Mouse (Mus musculus): Measurements from ENCODE around the gene Grcc10. TPM values are rescaled to one million over a fixed set of nuclear protein-coding genes. Genes with fewer than 3 reads are reported as not detected.
A peak's percentile ranks its signal among the peaks of the same experiment; 100 is the strongest.

Gene Grcc10
- polyA plus RNA-seq, 1 experiment from 2014 or later: 848 TPM

DNA sequence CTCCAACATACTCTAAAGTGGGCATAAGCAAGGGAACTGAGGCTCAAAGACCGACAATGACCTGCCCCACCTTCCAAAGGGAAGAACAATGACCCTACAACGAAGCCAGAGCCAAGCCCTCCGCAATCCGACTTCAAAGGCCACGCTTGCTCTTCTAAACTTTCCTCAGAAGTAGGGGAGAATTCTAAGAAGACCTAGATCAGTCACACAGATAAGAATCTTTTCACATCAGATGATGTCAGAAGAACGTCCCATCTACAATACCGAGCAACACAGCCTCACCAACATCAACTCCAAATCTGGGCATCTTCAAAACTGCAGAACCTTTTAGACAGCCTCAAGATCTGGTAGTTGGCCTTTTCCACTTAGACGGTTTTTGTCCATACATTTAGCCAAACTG is 9.2 kb upstream of the Grcc10 start:
- Histone ChIP-seq H3K4me1 (ENCODE audit: control insufficient read depth, insufficient read depth, low read length) (peaks cover 26% of the 10 kb centered on the region), H3K4me2 (ENCODE audit: low read length) (no peak overlapping the region), H3K27ac (ENCODE audit: low read depth, low read length) (no peak overlapping the region), H3K36me3 (ENCODE audit: control insufficient read depth, insufficient read depth, low read length) (peaks cover 41% of the 10 kb centered on the region), H3K9ac (ENCODE audit: low read length) (no peak overlapping the region), H3K4me3 (ENCODE audit: low read depth, low read length) (no peak overlapping the region), H3K27me3 (replicated peaks; ENCODE audit: control insufficient read depth, insufficient read depth, low read length) (no peaks in the 10 kb centered on the region), H3K9me3 (replicated peaks; ENCODE audit: control insufficient read depth, low read length) (no peaks in the 10 kb centered on the region)
- ATAC-seq (no peak), DNase-seq (ENCODE audit: low spot score) (no peak)
- WGBS: 87% methylated on average over 8 of the region's 8 CpGs

DNA sequence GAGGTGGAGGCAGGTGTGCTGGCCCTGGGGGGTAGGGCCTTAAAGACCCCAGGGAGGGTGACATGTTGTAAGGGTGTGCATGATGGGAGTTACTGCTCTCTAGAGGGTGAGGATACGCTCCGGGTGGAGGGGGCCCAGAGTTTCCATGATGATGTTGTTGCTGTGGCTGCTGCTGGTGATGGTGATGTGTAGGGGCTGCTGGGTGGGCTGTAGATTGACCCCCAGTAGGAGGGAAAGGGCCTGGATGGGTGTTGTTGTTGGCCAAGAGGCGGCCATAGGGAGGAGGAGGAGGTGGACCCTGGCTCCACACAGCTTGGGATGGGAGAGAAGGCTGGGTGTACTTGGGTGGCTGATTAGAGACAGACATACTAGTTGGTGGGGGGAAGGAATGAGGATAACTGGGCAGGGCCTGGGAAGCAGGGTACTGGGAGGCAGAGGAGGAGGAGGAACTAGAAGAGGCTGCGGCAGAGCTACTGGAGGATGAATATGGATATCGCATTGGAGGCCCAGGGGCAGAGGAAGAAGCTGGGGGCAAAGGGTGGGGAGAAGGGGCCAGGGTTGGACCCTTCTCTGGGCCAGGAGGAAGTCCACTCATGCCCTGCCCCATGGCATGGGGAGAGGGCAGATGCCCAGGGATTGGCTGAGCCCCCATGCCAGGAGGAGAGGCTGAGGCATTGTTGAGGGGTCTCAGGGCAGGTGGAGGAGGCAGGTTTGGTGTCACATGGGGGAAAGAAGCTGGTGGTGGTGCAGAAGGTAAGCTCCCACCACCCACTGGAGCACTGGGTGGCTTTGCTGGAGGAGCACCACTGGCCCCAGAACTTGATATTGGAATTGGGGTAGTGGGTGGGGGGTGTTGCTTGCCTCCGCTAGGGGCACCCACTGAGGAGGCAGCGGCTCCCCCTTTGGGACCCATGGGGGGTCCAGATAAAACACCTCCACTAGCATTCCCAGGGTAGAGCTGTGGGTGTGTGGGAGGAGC is 5.8 kb upstream of the Grcc10 start:
- ATAC-seq: no peak
- peak overlapping the region; percentile 86; the same call in 1 of the 2 replicates for H3K9ac ChIP-seq (ENCODE audit: low read length)

GRCm38 (mm10) chr6:124746296-124746605 is 5.1 kb upstream of the Grcc10 start:
- DNase-seq (ENCODE audit: low spot score): no peak
- Histone ChIP-seq H3K27me3 (replicated peaks; ENCODE audit: control insufficient read depth, insufficient read depth, low read length) (no peaks in the 10 kb centered on the region), H3K4me2 (ENCODE audit: low read length) (peak overlapping the region; percentile 96), H3K36me3 (ENCODE audit: control insufficient read depth, insufficient read depth, low read length) (peaks cover 67% of the 10 kb centered on the region), H3K9me3 (replicated peaks; ENCODE audit: control insufficient read depth, low read length) (no peaks in the 10 kb centered on the region), H3K4me3 (ENCODE audit: low read depth, low read length) (peak overlapping the region; percentile 47), H3K4me1 (ENCODE audit: control insufficient read depth, insufficient read depth, low read length) (peaks cover 16% of the 10 kb centered on the region; the same call in 1 of the 2 replicates), H3K9ac (ENCODE audit: low read length) (peak overlapping the region; percentile 86), H3K27ac (ENCODE audit: low read depth, low read length) (peak overlapping the region; percentile 89)
- 0 out of 2 replicates have a peak, but pooled peaks have one; percentile 10 for ATAC-seq
- WGBS: 21% methylated on average over 8 of the region's 8 CpGs

More for the DNA sequence above, 5.8 kb upstream of the Grcc10 start:
- Histone ChIP-seq H3K27ac (ENCODE audit: low read depth, low read length) (no peak overlapping the region), H3K4me1 (ENCODE audit: control insufficient read depth, insufficient read depth, low read length) (peaks cover 13% of the 10 kb centered on the region; the same call in 1 of the 2 replicates), H3K27me3 (replicated peaks; ENCODE audit: control insufficient read depth, insufficient read depth, low read length) (no peaks in the 10 kb centered on the region), H3K9me3 (replicated peaks; ENCODE audit: control insufficient read depth, low read length) (no peaks in the 10 kb centered on the region), H3K4me2 (ENCODE audit: low read length) (peak overlapping the region; percentile 96), H3K4me3 (ENCODE audit: low read depth, low read length) (0 out of 2 replicates have a peak overlapping the region, but pooled peaks have one; percentile 47), H3K36me3 (ENCODE audit: control insufficient read depth, insufficient read depth, low read length) (peaks cover 67% of the 10 kb centered on the region)
- DNase-seq (ENCODE audit: low spot score): no peak
- 88% methylated on average over 7 of the region's 7 CpGs for WGBS

DNA sequence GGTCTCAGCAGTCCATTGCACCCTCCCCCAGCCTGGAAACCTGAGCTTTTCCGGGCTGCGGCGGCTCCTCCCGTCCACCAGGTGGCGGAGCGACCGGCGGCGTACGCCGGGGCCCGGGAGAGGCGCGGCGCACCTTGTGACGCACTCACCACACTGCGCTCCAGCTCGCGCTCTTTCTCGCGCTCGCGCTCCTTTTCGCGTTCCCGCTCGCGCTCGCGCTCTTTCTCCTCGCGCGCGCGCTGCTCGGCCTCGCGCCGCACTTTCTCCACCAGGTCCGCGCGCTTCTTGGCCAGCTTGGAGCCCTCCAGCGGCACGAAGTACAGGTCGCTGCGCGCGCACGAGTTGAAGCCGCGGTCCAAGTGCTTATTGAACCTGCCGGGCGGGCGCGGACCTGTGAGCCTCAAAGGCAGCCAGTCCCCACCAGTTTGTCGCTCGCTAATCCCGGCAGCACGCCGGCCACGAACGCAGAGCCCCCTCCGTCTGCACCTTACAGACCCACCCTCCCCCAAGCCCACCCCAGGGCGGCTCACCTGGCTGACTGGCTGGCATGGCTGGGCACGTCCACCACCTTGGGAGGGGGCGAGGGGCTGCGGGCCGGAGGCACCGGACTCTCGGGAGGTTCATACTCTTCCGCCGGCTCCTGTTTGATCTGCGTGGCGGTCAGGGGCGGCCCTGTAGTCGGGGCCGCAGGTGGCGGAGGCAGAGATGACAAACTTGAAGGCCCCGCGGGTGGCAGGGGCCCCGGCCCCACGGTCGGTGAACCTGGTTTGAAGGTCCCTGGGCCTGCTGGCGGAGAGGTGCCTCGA is 4.5 kb upstream of the Grcc10 start:
- DNase-seq (ENCODE audit: low spot score): peak; percentile 97
- Histone ChIP-seq H3K27ac (ENCODE audit: low read depth, low read length) (peak overlapping the region; percentile 89), H3K9ac (ENCODE audit: low read length) (peak overlapping the region; percentile 86), H3K27me3 (replicated peaks; ENCODE audit: control insufficient read depth, insufficient read depth, low read length) (no peaks in the 10 kb centered on the region), H3K36me3 (ENCODE audit: control insufficient read depth, insufficient read depth, low read length) (peaks cover 67% of the 10 kb centered on the region), H3K4me2 (ENCODE audit: low read length) (peak overlapping the region; percentile 96), H3K4me3 (ENCODE audit: low read depth, low read length) (peak overlapping the region; percentile 47), H3K9me3 (replicated peaks; ENCODE audit: control insufficient read depth, low read length) (no peaks in the 10 kb centered on the region), H3K4me1 (ENCODE audit: control insufficient read depth, insufficient read depth, low read length) (peaks cover 16% of the 10 kb centered on the region; the same call in 1 of the 2 replicates)
- WGBS: 2% methylated on average over 81 of the region's 85 CpGs
- ATAC-seq: peak; percentile 82

- peaks cover 64% of the 10 kb centered on the region for H3K36me3 ChIP-seq (ENCODE audit: control insufficient read depth, insufficient read depth, low read length)
- ATAC-seq: no peak
Measured at GRCm38 (mm10) chr6:124744755-124745321, 3.7 kb upstream of the Grcc10 start.

DNA sequence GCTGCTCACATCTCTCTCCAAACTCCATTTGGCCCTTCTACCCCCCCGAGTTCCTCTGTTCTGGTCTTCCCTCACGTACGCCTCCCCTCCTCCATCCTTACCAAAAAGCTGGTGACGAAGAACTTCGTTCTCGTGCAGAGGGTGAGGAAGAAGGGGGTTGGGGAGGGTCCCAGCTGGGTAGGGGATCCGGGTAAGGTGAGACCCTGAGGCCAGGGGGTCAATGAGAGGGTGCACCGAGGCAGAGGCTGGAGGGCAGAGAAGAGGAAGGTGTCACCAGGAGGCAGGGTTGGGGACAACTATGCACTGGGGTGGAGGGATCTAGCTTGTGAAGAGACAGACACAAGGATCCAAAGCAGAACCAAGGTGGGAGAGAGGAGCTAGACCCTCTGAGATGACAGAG is 2.5 kb upstream of the Grcc10 start:
- H3K36me3 ChIP-seq (ENCODE audit: control insufficient read depth, insufficient read depth, low read length): peaks cover 60% of the 10 kb centered on the region
- WGBS: 92% methylated on average over 8 of the region's 8 CpGs

More at GRCm38 (mm10) chr6:124744755-124745321, 3.7 kb upstream of the Grcc10 start:
- Histone ChIP-seq H3K9ac (ENCODE audit: low read length) (peak overlapping the region; percentile 86), H3K27ac (ENCODE audit: low read depth, low read length) (peak overlapping the region; percentile 89), H3K27me3 (replicated peaks; ENCODE audit: control insufficient read depth, insufficient read depth, low read length) (no peaks in the 10 kb centered on the region), H3K4me3 (ENCODE audit: low read depth, low read length) (peak overlapping the region; percentile 47; the same call in 1 of the 2 replicates), H3K4me1 (ENCODE audit: control insufficient read depth, insufficient read depth, low read length) (peaks cover 19% of the 10 kb centered on the region), H3K9me3 (replicated peaks; ENCODE audit: control insufficient read depth, low read length) (no peaks in the 10 kb centered on the region), H3K4me2 (ENCODE audit: low read length) (peak overlapping the region; percentile 96)
- WGBS: 70% methylated on average over 26 of the region's 26 CpGs
- no peak for DNase-seq (ENCODE audit: low spot score)

DNA sequence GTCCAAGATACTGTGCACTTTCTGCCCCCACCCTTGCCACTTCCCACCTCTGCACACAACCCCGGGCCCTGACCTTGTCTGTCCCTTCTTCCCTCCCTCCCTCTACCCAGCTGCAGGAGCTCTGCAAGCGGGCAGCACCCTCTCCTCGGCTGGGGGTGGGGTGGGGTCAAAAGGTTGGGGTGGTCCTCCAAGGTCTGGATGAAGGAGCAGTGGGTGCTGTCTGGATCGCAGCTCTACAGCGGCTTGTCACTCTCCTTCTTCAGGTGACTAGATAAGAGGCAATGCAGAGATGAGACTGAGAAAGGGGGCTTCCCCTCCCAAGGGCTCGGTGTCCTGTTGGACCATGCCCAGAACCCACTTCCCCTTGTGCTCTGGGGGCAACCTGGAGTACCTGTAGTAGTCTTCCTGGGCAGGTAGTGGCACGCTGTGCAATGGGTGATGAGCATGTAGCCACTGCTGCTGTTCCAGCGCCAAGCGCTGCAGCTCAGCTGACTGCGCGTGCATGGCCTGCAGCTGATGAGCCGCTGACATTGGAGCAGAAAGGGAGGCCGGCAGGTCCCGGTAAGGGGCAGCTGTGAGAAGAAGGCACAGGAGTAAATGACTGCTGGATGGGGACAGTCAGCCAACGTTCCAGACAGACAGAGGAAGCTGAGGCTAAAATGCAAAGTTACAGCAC is 1.8 kb upstream of the Grcc10 start:
- ATAC-seq: no peak
- DNase-seq (ENCODE audit: low spot score): no peak
- Histone ChIP-seq H3K4me3 (ENCODE audit: low read depth, low read length) (no peak overlapping the region), H3K36me3 (ENCODE audit: control insufficient read depth, insufficient read depth, low read length) (peaks cover 53% of the 10 kb centered on the region), H3K9me3 (replicated peaks; ENCODE audit: control insufficient read depth, low read length) (no peaks in the 10 kb centered on the region), H3K27ac (ENCODE audit: low read depth, low read length) (no peak overlapping the region), H3K4me2 (ENCODE audit: low read length) (no peak overlapping the region), H3K4me1 (ENCODE audit: control insufficient read depth, insufficient read depth, low read length) (peaks cover 28% of the 10 kb centered on the region), H3K27me3 (replicated peaks; ENCODE audit: control insufficient read depth, insufficient read depth, low read length) (no peaks in the 10 kb centered on the region), H3K9ac (ENCODE audit: low read length) (no peak overlapping the region)
- WGBS: 92% methylated on average over 15 of the region's 15 CpGs

More for the DNA sequence above, 2.5 kb upstream of the Grcc10 start:
- no peaks in the 10 kb centered on the region for H3K27me3 ChIP-seq (replicated peaks; ENCODE audit: control insufficient read depth, insufficient read depth, low read length)
- ATAC-seq (no peak), DNase-seq (ENCODE audit: low spot score) (no peak)
- no peaks in the 10 kb centered on the region for H3K9me3 ChIP-seq (replicated peaks; ENCODE audit: control insufficient read depth, low read length)
- peaks cover 28% of the 10 kb centered on the region for H3K4me1 ChIP-seq (ENCODE audit: control insufficient read depth, insufficient read depth, low read length)
- no peak overlapping the region for H3K27ac ChIP-seq (ENCODE audit: low read depth, low read length)
- no peak overlapping the region for H3K4me2 ChIP-seq (ENCODE audit: low read length)
- no peak overlapping the region for H3K4me3 ChIP-seq (ENCODE audit: low read depth, low read length)
- H3K9ac ChIP-seq (ENCODE audit: low read length): no peak overlapping the region

GRCm38 (mm10) chr6:124741842-124742241 is 668 bp upstream of the Grcc10 start:
- H3K4me3 ChIP-seq (ENCODE audit: low read depth, low read length): no peak overlapping the region
- no peaks in the 10 kb centered on the region for H3K9me3 ChIP-seq (replicated peaks; ENCODE audit: control insufficient read depth, low read length)
- 63% methylated on average over 3 of the region's 3 CpGs for WGBS
- peak overlapping the region; percentile 99; the same call in 1 of the 2 replicates for H3K27ac ChIP-seq (ENCODE audit: low read depth, low read length)
- DNase-seq (ENCODE audit: low spot score) (no peak), ATAC-seq (no peak)
- H3K4me1 ChIP-seq (ENCODE audit: control insufficient read depth, insufficient read depth, low read length): peaks cover 28% of the 10 kb centered on the region
- H3K4me2 ChIP-seq (ENCODE audit: low read length): peak overlapping the region; percentile 77
- peak overlapping the region; percentile 88; the same call in 1 of the 2 replicates for H3K9ac ChIP-seq (ENCODE audit: low read length)
- H3K36me3 ChIP-seq (ENCODE audit: control insufficient read depth, insufficient read depth, low read length): peaks cover 42% of the 10 kb centered on the region
- H3K27me3 ChIP-seq (replicated peaks; ENCODE audit: control insufficient read depth, insufficient read depth, low read length): no peaks in the 10 kb centered on the region
